Mouse (Mus musculus) pancreas, adult 10 weeks (tissue): ENCODE results near the gene Rab34. TPM values are rescaled to one million over a fixed set of nuclear protein-coding genes. Genes with fewer than 3 reads are reported as not detected.

ENCODE experiments used
- polyA plus RNA-seq: library from polyadenylated mRNA; stranded (reverse); fragments of 350-450 nt; fragmentation: Illumina TruSeq; extraction: RNeasy Lipid Tissue Mini Kit (QIAGEN cat#74804); gene quantifications from one replicate; pipeline ENCODE4 v1.2.3, GENCODE M21; 2015; ENCODE audit warnings: low read depth, low replicate concordance; ENCODE audit not compliant: insufficient read depth

The Rab34 gene
- 8.5 TPM for polyA plus RNA-seq

DNA sequence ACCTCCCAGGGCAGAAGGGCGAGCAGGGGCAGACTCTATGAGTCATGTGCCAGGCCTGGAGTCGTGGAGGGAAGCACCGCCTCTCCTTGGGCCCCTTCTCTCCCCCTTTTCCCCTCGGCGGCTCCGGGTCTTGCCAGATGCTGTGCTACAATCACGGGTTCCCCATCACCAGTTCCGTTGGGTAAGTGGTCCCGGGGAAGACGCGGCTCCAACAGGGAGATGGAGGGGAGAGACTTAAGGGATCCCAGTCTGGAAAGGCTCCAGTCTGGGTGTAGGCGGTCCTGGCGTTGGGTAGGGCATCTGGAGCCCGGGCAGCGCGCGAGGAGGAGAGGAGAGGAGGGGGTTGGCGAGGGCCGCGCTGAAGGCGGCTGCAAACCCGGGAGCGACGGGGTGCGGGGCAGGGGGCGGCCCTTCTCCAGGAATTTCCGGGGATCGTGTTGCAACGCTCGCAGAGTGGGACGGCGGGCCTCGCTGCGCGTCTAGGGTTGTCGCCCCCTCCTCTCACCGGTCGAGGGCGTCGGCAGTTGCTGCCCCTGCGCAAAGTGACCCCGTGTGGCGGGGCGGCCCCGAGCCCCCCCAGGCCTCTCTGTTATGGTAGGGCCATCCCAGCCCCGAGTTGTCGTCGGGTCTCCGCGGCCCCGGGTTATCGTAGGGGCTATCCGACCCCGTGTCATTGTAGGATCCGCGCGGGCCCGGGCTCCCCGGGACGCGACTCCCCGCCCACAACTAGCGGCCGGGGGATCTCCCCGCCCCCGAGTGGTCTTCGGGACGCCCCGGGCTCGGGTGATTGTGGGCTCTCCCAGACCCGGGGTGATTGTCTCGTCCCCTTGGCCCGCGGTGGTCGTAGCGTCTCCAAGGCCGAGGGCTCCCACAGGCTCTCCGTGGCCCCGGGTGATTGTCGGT lies at the start of gene Rab34:
Rab34 (plus strand) TSS at position 100 of the 903 bp plus-strand sequence.

DNA sequence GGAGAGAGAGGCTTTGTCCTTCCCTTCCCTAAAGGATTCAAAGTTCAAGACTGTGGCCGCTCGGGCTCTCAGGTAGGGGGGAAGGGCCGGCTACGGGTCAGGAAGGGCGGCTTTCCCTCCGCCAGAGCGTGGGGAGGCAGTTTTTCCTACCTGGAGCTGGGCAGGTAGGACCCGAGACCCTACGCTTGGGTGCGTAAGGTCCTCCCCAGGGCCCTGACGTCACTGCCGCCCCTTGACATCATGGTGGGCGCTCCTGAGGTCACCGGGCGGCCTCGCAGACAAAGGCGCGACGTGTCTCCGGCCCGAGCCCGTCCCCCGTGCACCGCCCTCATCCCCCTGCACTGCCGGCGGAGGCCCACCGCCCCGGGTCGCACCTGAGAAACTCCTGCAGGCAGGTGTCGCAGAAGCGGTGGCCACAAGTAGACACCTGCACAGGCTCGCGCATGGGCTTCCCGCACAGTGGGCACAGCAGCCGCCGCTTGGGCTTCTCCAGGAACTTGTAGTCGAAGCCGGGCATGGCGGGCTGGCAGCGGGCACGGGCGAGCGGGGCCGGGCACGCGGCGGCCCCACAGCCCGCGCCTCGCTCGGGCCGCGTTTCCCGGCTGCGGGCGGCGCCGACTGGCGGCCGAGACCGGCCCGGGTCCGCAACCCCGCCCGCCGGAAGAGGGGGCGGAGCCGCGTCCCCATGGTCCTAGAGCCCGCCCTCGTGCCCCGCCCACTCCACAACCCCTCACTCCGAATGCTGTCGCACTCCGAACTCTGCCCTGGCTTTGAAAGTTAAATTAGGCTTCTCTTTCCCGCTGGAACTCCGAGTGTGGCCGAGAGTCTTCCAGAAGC lies 23.1 kb upstream of the Rab34 start, which contains the start of gene Traf4:
Traf4 (minus strand) TSS at position 666 of the 837 bp plus-strand sequence.

DNA sequence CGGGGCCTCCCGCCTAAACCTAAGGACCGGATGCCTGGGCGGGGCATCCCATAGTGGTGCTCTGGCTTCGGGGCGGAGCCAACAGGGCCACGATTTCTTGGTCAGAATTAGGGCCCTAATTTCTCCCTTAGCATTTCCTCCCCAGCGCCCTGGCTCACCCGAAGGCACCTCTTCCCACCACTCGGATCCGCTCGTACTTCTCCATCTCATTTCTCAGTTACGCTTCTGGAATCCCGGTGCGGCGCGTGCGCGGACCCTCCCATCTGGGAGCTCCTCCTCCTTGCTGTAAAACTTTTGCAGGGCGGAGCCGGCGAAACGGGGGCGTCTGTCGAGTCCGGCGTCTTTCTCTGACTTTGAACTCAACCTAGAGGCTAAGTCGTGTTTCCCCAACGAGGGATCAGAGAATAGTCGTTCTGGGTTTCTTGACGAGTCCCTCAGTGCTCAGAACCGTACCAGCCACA lies 11.8 kb upstream of the Rab34 start, which contains the start of the genes Nek8 and Tlcd1:
Nek8 (minus strand) TSS at position 274 of the 461 bp plus-strand sequence.
Tlcd1 (plus strand) TSS at position 310 of the 461 bp plus-strand sequence.

DNA sequence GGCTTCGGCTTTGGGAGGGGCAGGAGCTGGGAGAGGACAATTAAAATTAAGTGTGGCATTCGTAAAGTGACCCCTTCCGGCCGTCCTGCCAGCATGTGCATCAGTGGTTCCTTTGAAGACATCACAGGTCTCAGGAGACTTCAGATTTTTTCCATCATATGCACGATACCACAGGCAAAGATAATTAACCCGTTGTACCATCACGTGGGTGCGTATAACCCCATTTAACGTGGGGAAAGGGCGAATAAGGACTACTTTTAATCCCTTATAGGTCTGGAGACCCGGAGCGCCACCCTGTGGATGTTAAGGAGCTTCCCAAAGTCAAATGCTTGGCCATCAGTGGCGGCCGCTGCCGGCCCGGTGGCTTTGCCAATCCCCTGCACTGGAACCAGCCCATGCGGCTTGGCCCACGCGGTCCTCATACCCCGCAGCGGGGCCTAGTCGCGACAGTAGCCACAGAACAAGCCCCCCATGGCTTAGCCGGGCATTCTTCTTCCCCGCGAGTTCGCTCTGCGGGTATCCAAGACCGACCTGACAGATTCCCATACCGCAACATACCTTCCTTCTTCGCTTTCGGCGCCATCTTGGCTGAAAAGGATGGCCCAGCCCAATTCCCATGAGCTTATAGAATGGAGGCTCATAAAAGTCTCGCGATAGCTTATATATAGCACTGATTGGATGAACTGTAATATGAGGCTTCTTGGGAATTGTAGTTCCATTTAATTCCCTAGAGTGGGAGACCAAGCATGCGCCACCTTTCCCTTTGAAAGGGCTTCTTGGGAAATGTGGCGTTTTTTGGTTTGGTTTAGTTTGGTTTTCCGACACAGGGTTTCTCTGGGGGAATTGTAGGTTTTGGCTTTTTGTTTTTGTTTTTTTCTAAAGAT lies 5.0 kb upstream of the Rab34 start, which contains the start of gene Rpl23a:
Rpl23a (minus strand) TSS at position 624 of the 884 bp plus-strand sequence.

DNA sequence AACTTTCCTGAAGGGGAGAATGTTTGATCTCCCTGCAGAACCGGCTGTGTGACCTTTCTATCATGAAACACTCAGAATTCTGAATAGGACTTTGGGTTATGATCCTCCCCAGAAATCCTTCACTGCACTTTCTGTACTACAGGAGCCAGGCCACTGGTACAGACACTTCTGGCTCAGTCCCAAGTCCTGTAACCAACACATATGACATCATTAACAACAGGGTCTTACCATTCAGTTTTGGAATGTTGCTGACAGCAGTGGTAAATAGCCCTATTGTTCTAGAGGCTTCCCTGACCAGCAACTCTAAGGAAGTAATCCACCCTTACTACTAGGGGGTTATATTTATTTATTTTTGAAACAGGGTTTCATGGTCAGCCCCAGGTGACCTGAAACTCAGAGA lies 4.9 kb downstream of the Rab34 start, which contains the start of gene Proca1:
Proca1 (plus strand) TSS at position 280 of the 400 bp plus-strand sequence.

Other genes with a start within 250 kb of the Rab34 start
- 18.7 TPM for gene Phf12, start 205.7 kb upstream of the Rab34 start, polyA plus RNA-seq
- 2.6 TPM for gene Dhrs13, start 156.2 kb upstream of the Rab34 start, polyA plus RNA-seq
- gene Flot2, start 150.5 kb upstream of the Rab34 start, polyA plus RNA-seq, result 11.2 TPM
- gene Eral1, start 108.0 kb upstream of the Rab34 start, polyA plus RNA-seq, result 7.3 TPM
- 3.5 TPM for gene Fam222b, start 93.8 kb upstream of the Rab34 start, polyA plus RNA-seq
- 4.2 TPM for gene Traf4, start 22.8 kb upstream of the Rab34 start, polyA plus RNA-seq
- gene Nek8, start 11.8 kb upstream of the Rab34 start, polyA plus RNA-seq, result 2.8 TPM
- gene Tlcd1, start 11.7 kb upstream of the Rab34 start, polyA plus RNA-seq, result 4.9 TPM
- gene Rpl23a, start 4.8 kb upstream of the Rab34 start, polyA plus RNA-seq, result 699 TPM
- 2.8 TPM for gene Proca1, start 5.0 kb downstream of the Rab34 start, polyA plus RNA-seq
- 21.8 TPM for gene Sdf2, start 57.3 kb downstream of the Rab34 start, polyA plus RNA-seq
- 10.6 TPM for gene Supt6, start 57.6 kb downstream of the Rab34 start, polyA plus RNA-seq
- gene 2610507B11Rik, start 73.3 kb downstream of the Rab34 start, polyA plus RNA-seq, result 29.5 TPM
- not detected for gene BC030499, start 102.4 kb downstream of the Rab34 start, polyA plus RNA-seq
- gene Spag5, start 113.1 kb downstream of the Rab34 start, polyA plus RNA-seq, result not detected
- gene Aldoc, start 134.5 kb downstream of the Rab34 start, polyA plus RNA-seq, result 1.1 TPM
- 7.7 TPM for gene Pigs, start 140.0 kb downstream of the Rab34 start, polyA plus RNA-seq
- 3.8 TPM for gene Unc119, start 155.1 kb downstream of the Rab34 start, polyA plus RNA-seq
- gene Foxn1, start 198.1 kb downstream of the Rab34 start, polyA plus RNA-seq, result not detected
- not detected for gene Slc13a2, start 233.8 kb downstream of the Rab34 start, polyA plus RNA-seq